Mouse (Mus musculus): Measurements from ENCODE around the gene Slc5a4a. TPM values are rescaled to one million over a fixed set of nuclear protein-coding genes. Genes with fewer than 3 reads are reported as not detected.

The Slc5a4a gene
- total RNA-seq, 2 experiments from 2014 or later, result not detected

- no peak for DNase-seq (ENCODE audit: low spot score in 2 of 2)
Measured at GRCm38 (mm10) chr10:76217056-76217455, 69.8 kb downstream of the Slc5a4a start.

DNA sequence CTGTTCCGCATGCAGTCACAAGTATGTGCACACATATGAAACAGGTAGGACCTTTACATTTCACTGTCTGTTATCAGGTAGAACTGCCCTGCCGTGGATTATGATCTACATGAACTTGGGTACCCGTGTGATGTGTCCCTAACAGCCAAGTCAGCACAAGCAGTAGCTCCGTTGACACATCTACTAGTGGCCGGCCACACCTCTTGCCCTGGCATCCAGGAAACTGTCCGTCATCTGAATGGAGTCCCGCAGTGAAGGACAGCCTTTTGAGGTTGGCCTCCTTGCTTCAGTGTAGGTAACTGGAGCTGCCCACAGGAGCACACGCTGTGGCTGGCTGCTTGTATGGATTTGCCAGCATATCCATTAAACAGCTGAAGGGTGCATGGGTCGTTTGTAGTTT lies 71.0 kb downstream of the Slc5a4a start:
- no peak for DNase-seq (ENCODE audit: low spot score in 2 of 2)

DNA sequence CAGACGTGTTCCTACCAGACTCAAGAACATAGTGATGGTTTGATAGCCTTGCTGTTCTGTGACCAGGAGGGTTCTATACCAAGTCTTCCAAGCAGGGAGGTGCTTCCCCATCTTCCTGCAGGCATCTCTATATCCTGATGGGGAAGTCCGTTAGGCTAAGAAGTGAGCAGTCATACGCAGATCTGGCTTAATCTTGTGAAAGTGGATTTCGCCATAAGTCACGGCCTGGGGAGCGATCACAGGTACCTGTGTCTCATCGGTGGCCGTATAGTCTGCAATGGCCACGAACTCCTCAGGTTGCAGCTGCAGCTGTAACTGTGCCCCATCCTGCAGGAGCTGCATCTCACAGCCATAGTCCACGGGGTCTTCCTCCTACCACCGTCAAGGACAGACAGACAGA lies 78.7 kb downstream of the Slc5a4a start:
- DNase-seq (ENCODE audit: low spot score in 2 of 2), result no peak

DNA sequence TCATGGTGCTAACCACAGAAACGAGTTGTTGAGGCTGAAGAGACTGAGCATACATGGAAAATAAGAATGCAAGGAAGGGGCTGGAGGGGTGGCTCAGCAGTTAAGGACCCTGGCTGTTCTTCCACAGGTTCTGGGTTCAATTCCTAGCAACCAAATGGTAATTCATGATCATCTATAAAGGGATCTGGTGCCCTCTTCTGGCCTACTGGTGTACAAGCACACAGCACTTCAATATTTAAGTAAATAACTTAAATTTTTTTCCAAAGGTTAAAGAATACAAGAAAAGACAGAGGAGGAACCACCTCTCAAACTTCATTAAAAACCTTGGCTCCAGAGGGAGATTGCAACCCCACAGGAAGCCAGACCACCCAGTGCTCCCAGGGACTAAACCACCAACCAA lies 82.4 kb downstream of the Slc5a4a start:
- DNase-seq (ENCODE audit: low spot score in 2 of 2), result no peak

- peak; percentile 88 to 92 for DNase-seq (ENCODE audit: low spot score in 2 of 2)
Measured at GRCm38 (mm10) chr10:76237341-76238225, 90.3 kb downstream of the Slc5a4a start, which contains the start of gene Prmt2. Prmt2 (minus strand) TSS chr10:76237865.

Small RNAs within 50 kb of the gene (microRNA-seq; reads per million reads assigned to microRNA genes)
- gene Mir678, result 0 reads per million in 2 experiments

Other genes starting within 250 kb of the Slc5a4a start
- gene Smarcb1, start 225.8 kb upstream of the Slc5a4a start, total RNA-seq (2021), result 10 to 100 TPM; 80.3 to 85.0 TPM
- 100 to 1,000 TPM; 376 to 396 TPM for gene Chchd10, start 214.3 kb upstream of the Slc5a4a start, total RNA-seq (2021)
- 1 to 10 TPM; 1.8 to 2.1 TPM for gene Mmp11, start 211.0 kb upstream of the Slc5a4a start, total RNA-seq (2021)
- under 1 TPM; 0.28 to 0.89 TPM for gene Gm867, start 206.8 kb upstream of the Slc5a4a start, total RNA-seq (2021)
- gene Vpreb3, start 204.4 kb upstream of the Slc5a4a start, total RNA-seq (2021), result not detected
- gene Gm5134, start 192.9 kb upstream of the Slc5a4a start, total RNA-seq (2021), result under 1 TPM in 1 of 2 experiments, not detected in 1; 0.25 TPM
- 10 to 100 TPM; 17.0 to 18.9 TPM for gene Zfp280b, start 114.8 kb upstream of the Slc5a4a start, total RNA-seq (2021)
- not detected for gene Slc5a4b, start 36.5 kb upstream of the Slc5a4a start, total RNA-seq (2021)
- 10 to 100 TPM; 77.8 to 83.7 TPM for gene Prmt2, start 90.4 kb downstream of the Slc5a4a start, total RNA-seq (2021)
- 100 to 1,000 TPM; 156 to 157 TPM for gene S100b, start 106.4 kb downstream of the Slc5a4a start, total RNA-seq (2021)
- 10 to 100 TPM; 56.9 to 59.6 TPM for gene Dip2a, start 197.8 kb downstream of the Slc5a4a start, total RNA-seq (2021)

Data from layer of hippocampus, adult 18-20 months (tissue).